Mouse (Mus musculus) macrophage (primary cell): ENCODE measurements around the gene Elf1. TPM values are rescaled to one million over a fixed set of nuclear protein-coding genes. Genes with fewer than 3 reads are reported as not detected.

Experiments
- H3K27ac ChIP-seq: fragments of 350-480 bp; formaldehyde crosslinking; 2 replicates; pipeline ENCODE4 v1.9.0; 2021
- H3K36me3 ChIP-seq: fragments of 350-480 bp; formaldehyde crosslinking; 2 replicates; pipeline ENCODE4 v1.9.0; 2021; ENCODE audit errors: inconsistent target
- H3K4me3 ChIP-seq: fragments of 350-480 bp; formaldehyde crosslinking; 2 replicates; pipeline ENCODE4 v1.9.0; 2021; ENCODE audit errors: inconsistent target
- H3K79me2 ChIP-seq: fragments of 350-480 bp; formaldehyde crosslinking; 2 replicates; pipeline ENCODE4 v1.9.0; 2021; ENCODE audit errors: inconsistent target
- WGBS: methylation state at CpG from one replicate; pipeline ENCODE4 v1.1.7; 2026; ENCODE audit warnings: inconsistent platforms; ENCODE audit not compliant: missing documents; 5-methylcytosine and 5-hydroxymethylcytosine counted together
- polyA plus RNA-seq: library from polyadenylated mRNA; stranded (reverse); fragments of 250-400 nt; gene quantifications from 3 replicates; pipeline ENCODE4 v1.2.4, GENCODE M21; 2018; ENCODE audit warnings: inconsistent platforms

Elf1 gene
- polyA plus RNA-seq, 1 experiment from 2014 or later: 64.9 TPM

DNA sequence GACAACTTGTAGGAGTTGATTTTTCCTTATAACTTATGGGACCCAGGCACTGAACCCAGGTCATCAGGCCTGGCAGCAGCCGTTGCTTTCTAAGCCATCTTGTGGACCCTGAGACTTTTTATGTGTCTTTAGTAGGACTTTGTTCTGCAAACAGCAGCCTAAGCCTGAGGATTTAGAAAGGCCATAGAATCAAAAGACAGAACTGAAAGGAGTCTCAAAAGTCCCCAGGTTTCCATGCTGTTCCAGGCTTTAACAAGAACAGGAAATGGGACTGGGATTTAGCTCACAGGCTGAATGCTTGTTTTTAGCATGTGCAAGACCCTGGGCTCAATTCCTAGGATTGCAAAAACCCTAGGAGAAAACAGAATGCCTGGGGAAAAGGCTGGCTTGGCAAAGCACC is 26.9 kb downstream of the Elf1 start:
- WGBS: 92% methylated on average over 1 of the region's 1 CpGs
- Histone ChIP-seq H3K36me3 (no peaks in the 10 kb centered on the region), H3K27ac (no peak overlapping the region), H3K79me2 (peaks cover 100% of the 10 kb centered on the region), H3K4me3 (no peak overlapping the region)

DNA sequence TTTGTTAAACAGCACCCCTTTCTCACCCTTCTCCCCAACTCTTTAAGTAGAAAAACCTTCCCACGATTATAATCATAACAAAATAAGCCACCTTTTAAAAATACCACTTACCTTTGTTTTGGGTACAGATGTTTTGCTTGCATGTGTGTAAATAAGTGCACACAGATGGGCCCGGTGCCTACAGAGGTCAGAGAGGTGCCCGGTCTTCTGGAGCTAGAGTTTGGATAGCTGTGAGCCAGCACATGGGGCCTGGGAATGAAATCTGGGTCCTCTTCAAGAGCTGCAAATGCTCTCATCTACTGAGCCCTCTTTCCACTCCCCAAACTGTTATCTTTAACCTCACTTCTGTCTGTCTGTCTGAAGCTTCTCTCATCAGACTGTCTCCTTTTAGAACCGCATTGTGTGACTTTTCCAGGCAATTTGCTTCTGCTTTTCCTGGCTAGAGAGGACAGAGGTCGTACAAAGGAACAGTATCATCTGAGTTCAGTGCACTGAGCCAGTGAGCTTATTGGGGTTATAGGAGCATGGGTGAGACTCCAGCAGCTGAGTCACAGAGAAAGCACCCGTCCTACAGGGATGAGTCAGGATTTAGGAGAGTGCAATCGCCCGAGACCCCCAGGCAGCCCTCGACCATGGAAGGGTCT is 27.8 kb downstream of the Elf1 start:
- H3K4me3 ChIP-seq: no peak overlapping the region
- H3K36me3 ChIP-seq: no peaks in the 10 kb centered on the region
- peaks cover 100% of the 10 kb centered on the region for H3K79me2 ChIP-seq
- no peak overlapping the region for H3K27ac ChIP-seq
- 93% methylated on average over 8 of the region's 9 CpGs for WGBS

DNA sequence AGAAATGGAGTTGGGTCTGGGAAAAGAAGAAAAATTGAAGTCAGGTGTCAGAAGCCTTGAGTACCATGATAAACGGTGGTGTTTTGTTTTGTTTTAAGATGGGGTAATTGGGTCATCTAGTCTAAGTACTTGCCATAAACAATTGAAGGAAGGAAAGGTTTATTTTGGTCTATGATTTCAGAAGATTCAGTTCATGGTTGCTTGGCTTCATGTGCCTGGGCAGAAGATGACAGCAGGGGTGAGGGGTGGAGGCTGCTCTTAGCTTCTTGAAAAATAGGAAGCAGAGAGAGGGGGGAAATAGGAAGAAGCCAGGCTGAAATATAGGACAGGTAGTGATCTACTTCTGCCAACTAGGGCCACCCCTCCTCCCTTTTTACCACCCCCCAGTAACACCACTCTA is 30.5 kb downstream of the Elf1 start:
- Histone ChIP-seq H3K36me3 (no peaks in the 10 kb centered on the region), H3K4me3 (no peak overlapping the region), H3K79me2 (peaks cover 100% of the 10 kb centered on the region), H3K27ac (no peak overlapping the region)
- WGBS: 73% methylated on average over 1 of the region's 1 CpGs

DNA sequence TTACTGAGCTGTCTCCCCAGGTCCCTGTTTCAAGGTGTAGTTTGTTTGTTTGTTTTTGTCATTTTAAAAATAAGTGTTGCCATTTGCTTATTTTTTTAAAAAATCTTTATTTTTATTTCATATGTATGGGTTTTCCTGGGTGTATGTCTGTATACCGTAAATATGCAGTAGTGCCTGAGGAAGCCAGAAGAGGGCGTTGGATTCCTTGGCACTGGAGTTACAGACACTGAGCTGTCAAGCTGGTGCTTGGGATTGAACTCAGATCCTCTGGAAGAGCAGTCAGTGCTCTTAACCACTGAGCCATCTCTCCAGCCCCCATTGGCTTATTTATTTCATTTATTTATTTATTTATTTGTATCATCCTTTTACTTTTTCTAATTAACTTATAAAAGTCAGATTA is 33.0 kb downstream of the Elf1 start:
- Histone ChIP-seq H3K79me2 (peaks cover 100% of the 10 kb centered on the region), H3K36me3 (no peaks in the 10 kb centered on the region), H3K27ac (no peak overlapping the region), H3K4me3 (no peak overlapping the region)
- WGBS: 100% methylated on average over 2 of the region's 2 CpGs

DNA sequence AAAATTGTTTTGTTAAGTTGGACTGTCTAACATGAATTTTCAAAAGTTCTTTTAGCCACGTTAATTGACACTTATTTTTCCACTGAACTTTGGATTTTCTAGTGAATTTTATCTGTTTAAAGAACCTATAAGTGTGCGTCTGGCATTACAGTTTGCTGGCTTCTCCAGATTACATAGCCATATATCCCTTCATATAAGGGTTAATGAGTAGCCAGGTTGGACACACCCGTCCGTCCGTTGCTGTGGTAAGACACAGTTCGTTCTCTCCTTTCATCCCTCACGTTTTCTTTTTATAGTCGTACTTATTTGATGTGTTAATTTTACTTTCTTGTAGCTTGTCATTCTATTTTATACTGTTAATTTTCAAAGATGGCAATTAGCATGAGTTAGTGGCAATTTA is 34.1 kb downstream of the Elf1 start:
- WGBS: 18% methylated on average over 8 of the region's 8 CpGs
- Histone ChIP-seq H3K79me2 (peaks cover 100% of the 10 kb centered on the region), H3K27ac (peak overlapping the region; percentile 98), H3K36me3 (no peaks in the 10 kb centered on the region), H3K4me3 (peak overlapping the region; percentile 82)

DNA sequence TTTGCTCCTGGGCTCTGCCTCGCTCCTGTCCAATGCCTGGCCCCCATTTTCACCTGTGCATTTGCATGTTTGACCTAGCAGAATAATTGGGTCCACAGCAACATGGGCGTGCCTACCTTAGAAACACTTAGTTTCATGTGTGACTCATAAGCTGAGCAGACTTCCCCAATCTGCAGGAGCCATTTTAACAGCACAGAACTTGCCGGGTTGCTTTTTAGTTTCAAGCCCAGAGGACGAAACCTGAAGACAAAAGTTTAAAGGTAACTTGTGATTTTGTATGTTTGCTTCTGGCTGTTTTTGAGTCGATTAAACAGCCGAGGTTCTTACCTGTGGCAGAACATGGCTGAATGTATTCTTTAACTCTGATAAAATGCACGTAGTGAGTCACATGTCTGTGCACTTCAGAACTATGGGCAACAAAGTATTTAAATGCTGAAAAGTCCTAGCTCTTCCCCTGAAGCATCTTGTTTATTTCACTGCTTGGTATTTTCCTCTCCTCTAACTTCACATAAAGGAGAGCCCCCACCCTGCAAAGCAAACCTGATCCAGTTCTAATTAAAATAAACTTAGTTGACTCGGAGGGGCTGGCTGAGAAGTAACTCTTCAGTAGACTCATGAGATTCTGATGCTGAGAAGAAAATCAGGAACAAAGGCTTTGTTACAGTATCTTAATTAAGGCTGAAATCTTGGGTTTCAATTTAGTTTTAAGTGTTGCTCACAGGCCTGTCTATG is 34.7 kb downstream of the Elf1 start:
- WGBS: 0% methylated on average over 8 of the region's 8 CpGs
- Histone ChIP-seq H3K27ac (peak overlapping the region; percentile 98), H3K4me3 (peak overlapping the region; percentile 82), H3K79me2 (peaks cover 100% of the 10 kb centered on the region), H3K36me3 (no peaks in the 10 kb centered on the region)

DNA sequence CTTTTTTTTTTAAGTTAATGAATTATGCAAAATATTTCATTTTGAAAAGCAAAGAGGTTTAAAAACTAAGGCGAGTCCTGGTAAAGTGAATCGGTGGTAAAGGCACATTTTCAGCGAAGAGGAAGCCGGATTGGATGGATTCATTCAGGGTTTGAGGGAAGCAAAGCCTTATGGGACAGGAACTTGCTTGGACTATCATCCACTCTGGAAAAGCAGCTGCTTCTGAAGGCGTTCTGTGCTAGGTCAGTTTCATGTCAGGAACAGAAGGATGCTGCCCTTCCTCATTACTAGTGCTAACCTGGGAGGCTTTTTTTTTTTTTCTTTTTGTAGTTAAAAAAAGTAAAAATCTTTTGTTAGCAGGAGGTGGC is 35.2 kb downstream of the Elf1 start:
- WGBS: 1% methylated on average over 5 of the region's 5 CpGs
- Histone ChIP-seq H3K4me3 (peak overlapping the region; percentile 82), H3K27ac (peak overlapping the region; percentile 98), H3K36me3 (no peaks in the 10 kb centered on the region), H3K79me2 (peaks cover 100% of the 10 kb centered on the region)

DNA sequence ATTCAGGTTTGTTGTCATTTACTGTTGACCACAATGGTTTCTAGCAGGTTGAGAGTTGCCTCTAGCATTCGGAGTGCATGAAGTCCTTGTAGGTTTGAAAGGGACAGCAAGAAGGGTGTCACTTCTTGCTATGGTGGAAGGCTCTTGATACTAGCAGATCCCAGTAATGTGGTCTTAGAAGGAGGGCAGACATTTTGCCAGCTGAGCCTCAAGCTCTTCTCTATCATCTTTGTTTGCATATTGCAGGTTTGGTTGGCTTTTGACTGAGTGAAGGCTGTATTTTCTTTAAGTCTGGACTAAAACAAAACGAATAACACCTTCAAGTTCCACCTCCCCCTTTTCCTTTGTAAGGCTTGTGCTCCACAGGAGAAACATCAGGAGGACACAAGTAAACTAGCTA is 35.8 kb downstream of the Elf1 start:
- peak overlapping the region; percentile 98 for H3K27ac ChIP-seq
- WGBS: 3% methylated on average over 2 of the region's 2 CpGs
- H3K36me3 ChIP-seq: no peaks in the 10 kb centered on the region
- H3K4me3 ChIP-seq: peak overlapping the region; percentile 82
- H3K79me2 ChIP-seq: peaks cover 100% of the 10 kb centered on the region

DNA sequence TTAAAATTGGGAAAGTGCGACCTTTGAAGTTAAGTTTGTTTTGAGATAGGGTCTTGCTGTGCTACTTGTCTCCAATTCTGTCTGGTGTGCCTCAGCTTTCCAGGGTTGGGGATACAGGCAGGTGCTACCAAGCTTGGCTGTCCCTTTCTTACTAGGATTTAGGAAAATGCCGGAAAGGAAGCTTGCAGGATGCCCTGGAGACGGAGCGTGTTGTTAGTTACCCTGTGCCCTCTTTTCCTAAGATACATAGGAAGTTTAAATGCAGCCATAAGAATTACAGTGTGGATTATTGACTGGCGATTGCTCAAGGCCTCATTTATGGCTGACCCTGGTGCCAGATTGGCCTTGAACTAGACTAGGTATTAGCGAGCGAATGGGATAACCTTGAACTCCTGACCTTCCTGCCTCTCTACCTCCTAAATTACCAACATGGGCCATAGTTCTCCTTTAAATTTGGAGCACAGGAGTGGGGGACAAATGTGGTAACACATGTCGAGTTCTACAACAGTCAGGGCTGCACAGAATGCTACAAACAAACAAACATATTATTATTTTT is 36.3 kb downstream of the Elf1 start:
- Histone ChIP-seq H3K79me2 (peaks cover 100% of the 10 kb centered on the region), H3K36me3 (no peaks in the 10 kb centered on the region), H3K4me3 (peak overlapping the region; percentile 82), H3K27ac (peak overlapping the region; percentile 98)
- 5% methylated on average over 8 of the region's 8 CpGs for WGBS

DNA sequence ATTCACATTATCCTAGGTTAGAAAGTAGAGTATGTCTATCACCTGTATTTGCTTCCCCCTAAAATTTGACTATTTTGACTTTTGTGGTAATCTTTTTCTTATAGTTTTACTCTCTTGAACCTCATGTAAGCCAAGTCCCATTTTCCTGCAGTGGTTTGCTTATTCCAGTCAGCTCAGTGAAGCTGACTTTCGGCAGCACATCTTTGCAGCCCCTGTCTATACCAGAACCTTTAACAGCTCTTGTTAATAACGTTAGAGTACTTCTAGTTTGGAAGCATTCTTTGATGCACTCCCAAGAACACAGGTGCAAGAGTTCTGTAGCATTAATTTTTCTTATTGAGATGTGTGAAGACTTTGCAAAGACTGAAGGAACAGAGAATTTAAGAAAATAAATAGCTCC is 37.1 kb downstream of the Elf1 start:
- Histone ChIP-seq H3K27ac (peak overlapping the region; percentile 98), H3K79me2 (peaks cover 100% of the 10 kb centered on the region), H3K36me3 (no peaks in the 10 kb centered on the region), H3K4me3 (peak overlapping the region; percentile 82)
- WGBS: 3% methylated on average over 2 of the region's 2 CpGs

DNA sequence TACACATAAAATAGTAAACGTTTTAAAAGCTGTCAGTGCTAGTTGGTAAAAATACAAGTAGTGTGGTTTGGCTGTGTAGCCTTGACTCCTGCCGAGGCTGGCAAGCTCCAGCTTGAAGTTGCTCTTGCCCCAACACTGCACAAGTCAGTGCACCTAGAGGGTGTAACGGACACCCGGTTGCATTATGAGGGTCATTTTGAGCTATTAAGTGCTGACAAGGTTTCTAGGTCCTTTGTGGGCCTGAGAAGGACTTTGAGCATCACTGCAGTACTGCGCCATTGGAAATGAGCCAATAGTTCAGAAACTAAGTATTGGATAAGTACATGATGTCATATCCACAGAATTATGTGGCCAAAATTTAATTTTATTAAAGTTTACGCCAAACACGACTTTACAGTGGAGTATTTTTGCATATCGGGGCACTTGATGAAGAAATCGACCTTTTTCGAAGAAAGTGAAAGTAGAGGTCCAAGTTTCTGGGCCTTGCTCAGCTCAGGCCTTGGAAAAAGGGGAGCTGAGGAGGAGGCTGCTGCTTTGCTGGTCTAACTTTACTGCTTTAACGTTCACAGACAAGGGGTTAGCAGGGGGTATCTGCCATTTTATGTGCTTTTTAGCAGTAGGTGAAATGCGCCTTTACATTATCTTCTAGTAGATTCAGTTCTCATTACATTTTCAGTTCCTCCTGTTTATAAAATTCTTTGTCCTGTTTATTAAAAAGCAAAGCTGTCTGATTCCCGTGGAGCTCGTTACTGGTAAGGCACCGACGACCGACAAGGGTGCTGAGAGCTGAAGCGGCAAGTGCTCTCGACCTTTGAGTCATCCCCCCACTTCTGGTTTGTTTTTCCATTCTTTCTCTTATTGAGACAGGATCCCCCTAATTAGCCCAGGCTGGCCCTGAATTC is 38.0 kb downstream of the Elf1 start:
- H3K27ac ChIP-seq: peak overlapping the region; percentile 98
- H3K79me2 ChIP-seq: peaks cover 100% of the 10 kb centered on the region
- no peaks in the 10 kb centered on the region for H3K36me3 ChIP-seq
- peak overlapping the region; percentile 82 for H3K4me3 ChIP-seq
- 2% methylated on average over 19 of the region's 19 CpGs for WGBS

DNA sequence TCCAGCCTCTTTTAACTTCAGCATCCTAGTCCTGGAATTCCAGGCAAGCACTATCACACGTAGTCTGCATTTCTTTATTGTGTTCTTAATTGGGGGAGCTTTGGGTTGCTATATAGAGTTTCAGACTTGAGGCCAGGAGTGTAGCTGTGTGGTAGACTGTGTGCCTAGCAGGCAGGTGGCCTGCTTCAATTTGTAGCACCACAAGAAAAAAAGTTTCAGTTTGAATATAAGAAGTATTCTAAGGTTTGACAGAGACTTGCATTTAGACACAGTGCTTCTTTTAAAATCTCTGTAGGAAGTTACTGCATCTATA is 38.6 kb downstream of the Elf1 start:
- Histone ChIP-seq H3K4me3 (peak overlapping the region; percentile 82), H3K79me2 (peaks cover 100% of the 10 kb centered on the region), H3K36me3 (no peaks in the 10 kb centered on the region), H3K27ac (peak overlapping the region; percentile 98)
- WGBS: 15% methylated on average over 1 of the region's 1 CpGs

DNA sequence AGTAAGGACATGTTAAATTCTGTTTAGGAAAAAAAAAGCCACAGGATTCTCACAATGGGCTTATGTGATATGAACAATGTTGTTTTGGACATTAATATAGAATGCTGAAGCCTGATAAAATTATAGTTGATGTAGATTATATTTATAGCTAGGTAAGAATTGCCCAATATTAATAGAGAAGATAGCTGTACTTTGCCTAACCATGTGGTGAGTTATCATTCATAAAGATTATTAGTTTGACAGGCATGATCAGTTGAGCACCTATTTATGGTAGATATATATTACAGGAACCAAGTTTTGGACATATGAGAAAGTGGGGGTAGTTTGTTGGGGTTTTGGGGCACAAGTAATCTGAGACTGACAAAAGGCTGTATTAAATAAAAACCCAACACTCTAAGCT is 39.6 kb downstream of the Elf1 start:
- Histone ChIP-seq H3K79me2 (peaks cover 100% of the 10 kb centered on the region), H3K4me3 (no peak overlapping the region), H3K36me3 (no peaks in the 10 kb centered on the region), H3K27ac (peak overlapping the region; percentile 97)

DNA sequence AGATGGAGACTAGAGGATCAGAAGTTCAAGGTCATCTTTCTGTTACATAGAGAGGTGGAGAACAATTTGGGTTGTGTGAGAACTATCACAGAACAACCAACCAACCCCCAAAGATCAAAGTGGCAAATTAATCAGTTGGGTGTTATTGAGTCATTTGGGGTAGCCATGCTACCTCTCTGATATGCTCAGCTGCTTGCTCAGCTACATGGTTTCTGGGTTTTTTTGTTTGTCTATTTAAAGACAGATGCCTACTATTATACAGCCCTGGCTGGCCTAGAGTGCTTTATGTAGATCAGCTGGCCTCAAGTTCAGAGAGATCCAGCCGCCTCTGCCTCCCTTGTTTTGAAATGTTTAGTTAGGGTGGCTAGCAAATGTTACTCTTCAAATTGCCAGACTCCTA is 40.1 kb downstream of the Elf1 start:
- 10% methylated on average over 1 of the region's 1 CpGs for WGBS
- peaks cover 100% of the 10 kb centered on the region for H3K79me2 ChIP-seq
- peak overlapping the region; percentile 97 for H3K27ac ChIP-seq
- H3K36me3 ChIP-seq: no peaks in the 10 kb centered on the region
- H3K4me3 ChIP-seq: no peak overlapping the region; the same call in 1 of the 2 replicates
